Mouse (Mus musculus) hematopoietic stem cell, adult 5-6 weeks (primary cell): ENCODE results near the gene Slc22a17. TPM values are rescaled to one million over a fixed set of nuclear protein-coding genes. Genes with fewer than 3 reads are reported as not detected.

ENCODE experiments used
- ATAC-seq, 2 experiments: fragments of 125-278 bp in 1 of 2; replicated peaks in 1 of 2; 2 replicates each; pipeline ENCODE4 v1.8.0; 2016 to 2017; ENCODE audit warnings: inconsistent platforms in 2 of 2, mild to moderate bottlenecking in 2 of 2, moderate number of reproducible peaks in 2 of 2, low read depth in 1 of 2, moderate TSS enrichment in 1 of 2; ENCODE audit not compliant: low FRiP score in 2 of 2, poor library complexity in 2 of 2, severe bottlenecking in 2 of 2, insufficient read depth in 1 of 2, low TSS enrichment in 1 of 2
- total RNA-seq: library from RNA; stranded (forward); fragments of 172-1452, 232-1000 nt; gene quantifications from 2 replicates; pipeline ENCODE4 v1.2.3, GENCODE M21; 2017

The Slc22a17 gene
- total RNA-seq, 1 experiment from 2014 or later = 0.94 TPM

DNA sequence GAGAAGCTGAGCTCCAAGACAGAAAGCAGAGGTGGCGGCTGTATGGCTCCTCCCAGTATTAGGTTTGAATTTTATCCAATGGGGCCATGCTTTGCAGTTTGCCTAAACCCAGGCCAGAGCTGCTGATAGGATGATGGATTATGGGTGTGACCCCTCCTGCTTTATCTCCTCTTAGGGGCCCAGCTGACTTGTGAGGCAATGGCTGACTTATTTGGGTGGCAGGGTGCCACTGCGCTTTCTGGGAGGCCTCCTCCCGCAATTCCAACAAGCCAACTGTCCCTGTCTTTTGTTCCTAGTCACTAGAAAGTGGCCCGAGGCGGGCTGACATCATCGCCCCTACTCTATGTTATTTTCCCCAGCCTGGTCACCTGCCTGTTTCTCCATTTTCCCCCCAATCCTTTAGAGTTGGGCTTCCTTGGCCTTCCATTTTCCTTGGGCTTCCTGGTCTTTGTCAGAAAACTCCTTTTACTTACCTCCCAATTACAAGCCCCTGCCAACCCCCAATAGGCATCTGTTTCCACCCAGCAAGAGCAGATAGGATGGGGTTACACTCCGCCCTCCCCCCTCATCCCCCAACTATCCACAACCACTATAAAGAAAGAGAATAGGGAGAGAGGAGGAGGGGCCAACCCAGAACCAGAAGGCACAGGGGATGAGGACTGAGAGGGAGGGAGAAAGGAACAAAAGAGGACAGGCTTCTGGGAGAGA, 11.9 kb upstream of the Slc22a17 start:
- no peak for ATAC-seq

DNA sequence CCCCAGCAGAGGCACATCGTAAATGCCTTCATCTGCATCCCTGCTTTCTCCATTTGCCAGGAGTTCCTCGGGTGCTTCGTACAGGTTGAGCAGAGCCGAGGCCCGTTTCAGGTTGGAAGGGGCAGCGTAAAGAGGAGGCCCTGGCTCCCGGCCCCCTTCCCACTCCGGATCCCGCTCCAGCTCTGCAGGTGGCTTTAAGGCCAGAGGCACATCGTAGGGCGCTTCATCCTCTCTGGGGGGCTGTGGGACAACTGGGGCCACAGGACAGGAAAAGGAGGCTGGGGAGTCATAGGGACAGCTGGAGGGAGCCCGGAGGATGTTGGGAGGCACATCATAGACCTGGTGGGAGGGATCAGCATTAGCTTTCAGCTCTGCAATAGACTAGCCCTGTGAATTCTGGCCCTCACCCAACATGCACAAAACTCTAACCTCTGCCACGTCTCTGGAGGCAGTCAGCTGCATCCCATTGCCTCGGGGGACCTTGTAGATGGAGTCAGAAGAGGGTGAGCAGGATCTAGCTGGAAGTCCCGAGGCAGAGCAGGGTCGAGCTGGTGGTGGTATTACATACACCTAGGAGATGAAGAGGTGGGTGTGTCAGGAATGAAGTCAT, 7.2 kb upstream of the Slc22a17 start:
- ATAC-seq = no peak

DNA sequence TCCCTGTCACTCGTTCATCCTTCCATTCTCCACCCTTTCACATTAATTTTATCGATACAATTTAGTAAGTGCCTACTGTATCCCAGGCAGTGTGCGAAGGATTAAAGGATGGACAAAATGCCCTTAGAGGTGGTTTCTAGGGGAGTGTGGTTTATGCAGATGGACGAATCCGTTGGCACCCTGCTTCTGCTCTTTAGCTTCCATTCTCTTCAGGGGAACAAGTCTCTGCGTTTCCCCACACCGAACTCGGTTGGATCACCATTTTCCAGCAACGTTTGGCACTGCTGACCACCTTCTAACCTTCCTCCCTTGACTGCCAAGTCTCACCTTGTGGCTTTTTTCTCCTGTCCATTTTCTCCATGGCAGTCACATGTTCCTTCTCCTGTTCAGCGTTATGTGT, 411 bp upstream of the Slc22a17 start:
- ATAC-seq = no peak

DNA sequence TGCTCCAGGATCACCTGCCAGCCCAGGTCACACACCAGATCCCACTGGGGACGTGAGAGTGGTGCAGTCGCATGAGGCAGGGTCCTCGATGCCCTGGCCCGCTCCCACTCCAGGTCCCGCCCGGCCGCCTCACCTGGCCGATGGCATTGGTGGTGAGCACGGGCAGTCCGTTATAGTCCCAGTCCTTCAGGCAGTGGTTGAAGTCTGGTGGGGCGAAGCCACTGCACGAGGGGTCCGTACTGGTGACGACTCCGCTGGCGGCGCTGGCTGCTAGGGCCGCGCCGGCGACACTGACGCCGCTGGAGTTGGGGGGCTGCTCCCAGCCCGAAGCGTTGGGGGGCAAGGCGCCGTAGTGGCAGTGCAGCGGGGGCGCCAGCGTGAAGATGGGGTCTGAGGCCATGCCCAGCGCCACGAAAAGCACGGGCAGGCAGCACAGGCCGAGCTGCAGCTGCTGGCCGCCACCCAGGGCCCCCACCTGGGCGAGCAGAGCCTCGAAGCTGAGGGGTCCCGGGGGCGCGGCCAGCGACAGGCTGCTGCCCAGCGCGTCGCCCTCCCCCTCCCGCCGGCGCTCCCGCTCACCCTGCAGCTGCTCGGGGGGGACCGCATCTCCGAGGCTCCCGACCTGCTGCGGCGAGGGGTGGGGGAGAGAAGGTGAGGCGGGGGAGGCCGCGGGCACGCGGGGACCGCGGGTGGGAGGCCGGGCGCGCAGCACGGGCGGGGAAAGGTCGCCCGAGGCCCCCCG, 652 bp downstream of the Slc22a17 start:
- no peak for ATAC-seq

DNA sequence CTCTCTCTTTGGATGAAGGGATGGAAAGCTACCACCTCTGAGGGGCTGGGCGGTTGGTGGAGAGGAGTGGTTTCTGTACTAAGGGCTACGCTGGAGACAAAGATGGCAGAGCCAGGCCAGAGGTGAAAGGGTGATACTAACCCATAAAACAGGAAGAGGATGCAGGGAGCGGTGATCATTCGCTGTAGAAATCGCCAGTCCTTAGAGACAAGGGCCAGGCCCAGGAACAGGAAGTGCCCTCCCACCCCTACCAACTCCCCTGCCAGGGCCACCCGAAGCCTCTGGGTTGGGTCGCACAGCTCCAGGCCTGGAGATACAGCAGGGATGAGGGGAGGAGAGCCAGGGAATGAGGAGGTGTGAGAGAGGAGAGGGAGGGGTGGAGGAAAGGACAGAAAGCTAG, 4.2 kb downstream of the Slc22a17 start:
- no peak for ATAC-seq

DNA sequence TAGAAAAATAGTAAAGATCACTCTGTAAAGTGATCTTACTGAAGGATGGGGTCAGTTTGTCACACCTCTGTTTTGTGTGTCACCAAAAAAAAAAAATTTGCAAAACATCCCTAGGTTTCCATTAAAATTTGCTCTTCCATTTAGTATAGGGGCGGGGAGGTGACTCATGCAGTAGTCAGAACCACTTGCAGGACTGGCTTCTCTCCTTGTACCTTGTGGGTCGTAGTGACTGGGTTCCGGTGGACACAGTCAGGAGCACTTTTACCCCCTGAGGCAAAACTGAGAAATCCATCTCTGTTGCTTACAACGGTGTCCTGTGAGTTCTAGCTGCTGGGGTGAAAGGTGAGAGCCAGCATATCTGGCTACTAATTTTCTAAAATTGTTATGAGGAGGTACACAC, 9.3 kb downstream of the Slc22a17 start:
- ATAC-seq = no peak

DNA sequence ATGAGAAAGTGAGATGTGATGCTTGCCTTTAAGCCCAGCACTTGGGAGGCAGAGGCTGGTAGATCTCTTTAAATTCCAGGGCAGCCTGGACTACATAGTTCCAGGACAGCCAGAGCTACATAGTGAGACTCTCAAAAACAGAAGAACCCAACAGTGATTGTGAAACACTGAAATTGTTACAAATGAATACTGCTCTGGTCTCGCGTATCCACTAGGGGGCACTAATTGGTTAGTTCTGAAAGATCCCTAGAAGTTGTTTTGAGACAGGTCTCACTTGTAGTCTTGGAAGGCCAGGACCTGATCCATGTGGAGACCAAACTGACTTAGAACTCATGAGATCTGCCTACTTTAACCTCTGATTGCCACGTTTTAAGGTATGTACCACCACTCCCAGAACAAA, 12.5 kb downstream of the Slc22a17 start:
- ATAC-seq = peak; percentile 70 to 77

DNA sequence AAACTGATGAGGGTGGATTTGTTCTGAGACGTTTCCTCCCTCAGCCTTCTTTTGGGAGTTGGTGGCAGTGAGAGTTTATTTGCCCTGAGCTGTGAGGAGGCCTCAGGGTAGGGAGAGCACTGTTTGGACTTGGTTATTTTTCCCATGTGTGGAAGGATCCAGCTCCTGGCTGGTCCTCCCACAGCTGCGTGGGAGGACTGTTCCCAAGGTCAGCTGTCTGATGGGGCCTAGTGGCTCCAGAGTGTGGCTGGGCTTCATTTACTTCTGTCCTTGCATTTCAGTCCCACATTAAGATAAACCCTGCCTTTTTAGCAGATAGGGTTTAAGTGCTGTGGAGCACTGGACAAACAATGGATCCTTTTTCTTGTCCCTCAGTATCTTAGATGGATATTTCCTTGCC, 15.5 kb downstream of the Slc22a17 start:
- ATAC-seq = no peak

DNA sequence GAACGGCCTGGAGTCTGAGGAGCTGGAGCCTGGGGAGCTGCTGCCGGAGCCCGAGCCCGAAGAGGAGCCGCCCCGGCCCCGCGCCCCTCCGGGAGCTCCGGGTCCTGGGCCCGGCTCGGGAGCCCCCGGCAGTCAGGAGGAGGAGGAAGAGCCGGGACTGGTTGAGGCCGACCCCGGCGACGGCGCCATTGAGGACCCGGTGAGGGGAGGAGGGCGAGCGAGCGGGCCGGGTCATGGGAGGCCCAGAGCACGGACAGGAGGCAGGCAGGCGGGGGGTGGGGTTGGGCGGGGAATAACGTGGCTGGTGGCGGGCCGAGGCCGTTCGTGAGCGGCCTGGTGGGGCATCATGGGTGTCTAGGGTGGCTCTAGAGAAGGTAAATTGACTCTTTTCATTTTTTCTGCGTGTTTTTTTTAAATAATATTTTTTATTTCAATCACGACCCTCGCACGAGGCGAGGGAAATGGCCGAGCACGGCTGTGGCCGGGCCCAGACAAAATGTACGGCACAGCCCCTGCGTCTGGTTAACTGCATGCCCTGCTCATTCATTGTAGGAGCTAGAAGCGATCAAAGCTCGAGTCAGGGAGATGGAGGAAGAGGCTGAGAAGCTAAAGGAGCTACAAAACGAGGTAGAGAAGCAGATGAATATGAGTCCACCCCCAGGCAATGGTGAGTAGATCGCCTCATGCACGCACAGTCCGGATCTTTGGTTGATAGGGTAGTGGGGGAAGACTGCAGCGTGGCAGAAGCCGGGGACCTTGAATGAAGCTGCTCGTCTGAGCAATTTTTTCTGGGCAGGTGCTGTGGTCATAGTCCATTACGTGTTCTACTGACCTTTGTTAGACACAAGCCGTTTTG, 18.4 kb downstream of the Slc22a17 start:
- peak in 1 of 2 experiments; percentile 11; a peak in 1 of 4 replicates for ATAC-seq

DNA sequence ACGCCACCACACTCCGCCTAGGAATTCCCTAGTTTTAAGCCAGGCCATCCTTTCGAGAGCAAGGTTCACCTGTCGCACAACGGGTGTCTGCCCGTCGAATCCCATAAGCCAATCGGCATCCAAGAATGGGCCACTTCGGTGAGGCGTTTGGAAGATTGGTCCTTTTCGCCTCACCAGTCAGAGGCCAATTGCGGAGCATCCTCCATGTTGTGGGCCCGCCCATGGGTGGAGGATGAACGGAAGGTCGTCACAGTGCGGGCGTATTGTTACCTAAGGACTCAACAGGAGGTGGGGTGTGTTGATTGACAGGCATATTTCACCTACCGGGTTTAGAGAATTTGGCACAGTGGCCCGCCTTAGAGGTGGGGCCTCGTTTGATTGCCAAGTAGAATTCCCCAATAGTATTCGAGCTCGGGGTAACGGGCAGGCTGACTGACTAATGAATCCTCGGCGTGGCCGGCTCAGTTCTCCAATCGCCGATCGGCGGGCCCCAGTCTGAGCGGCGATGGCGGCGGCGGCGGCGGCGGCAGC, 19.2 kb downstream of the Slc22a17 start:
- ATAC-seq = peak; percentile 98 to 99

DNA sequence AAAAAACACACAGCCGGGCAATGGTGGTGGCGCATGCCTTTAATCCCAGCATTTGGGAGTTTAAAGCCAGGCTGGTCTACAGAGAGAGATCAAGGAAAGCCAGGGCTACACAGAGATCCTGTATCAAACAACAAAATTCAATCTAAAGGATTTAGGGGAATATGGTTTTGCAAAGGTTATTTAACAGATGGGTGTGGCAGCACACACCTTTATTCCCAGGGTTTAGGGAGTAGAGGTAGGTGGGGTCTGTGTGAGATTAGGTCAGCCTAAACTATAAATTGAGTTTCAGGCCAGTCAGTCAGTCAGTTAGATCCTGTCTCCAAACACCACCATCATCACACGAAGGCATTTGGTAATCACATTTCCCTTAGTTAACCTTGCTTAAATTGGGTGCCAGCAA, 20.7 kb downstream of the Slc22a17 start, which contains the start of gene Pabpn1:
Pabpn1 (plus strand) TSS at position 301 of the 400 bp plus-strand sequence.
- ATAC-seq = no peak

DNA sequence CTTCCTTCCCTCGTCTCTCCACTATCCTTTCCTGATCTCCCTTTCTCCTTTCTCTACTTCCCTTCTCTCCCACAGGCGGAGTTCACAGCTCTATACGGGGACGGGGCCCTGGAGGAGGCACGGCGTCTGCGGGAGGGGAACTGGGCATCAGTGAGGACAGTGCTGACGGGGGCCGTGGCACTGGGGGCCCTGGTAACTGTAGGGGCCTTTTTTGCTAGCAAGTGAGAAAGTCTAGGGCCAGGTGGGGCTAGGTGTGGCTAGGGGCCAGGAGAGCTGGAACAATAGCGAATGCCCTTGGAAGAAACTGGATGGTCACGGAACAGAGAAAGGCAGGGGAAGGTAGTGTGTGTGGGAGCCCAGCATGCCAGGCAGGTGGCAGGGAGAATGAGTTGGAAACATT, 27.6 kb downstream of the Slc22a17 start:
- ATAC-seq = no peak

DNA sequence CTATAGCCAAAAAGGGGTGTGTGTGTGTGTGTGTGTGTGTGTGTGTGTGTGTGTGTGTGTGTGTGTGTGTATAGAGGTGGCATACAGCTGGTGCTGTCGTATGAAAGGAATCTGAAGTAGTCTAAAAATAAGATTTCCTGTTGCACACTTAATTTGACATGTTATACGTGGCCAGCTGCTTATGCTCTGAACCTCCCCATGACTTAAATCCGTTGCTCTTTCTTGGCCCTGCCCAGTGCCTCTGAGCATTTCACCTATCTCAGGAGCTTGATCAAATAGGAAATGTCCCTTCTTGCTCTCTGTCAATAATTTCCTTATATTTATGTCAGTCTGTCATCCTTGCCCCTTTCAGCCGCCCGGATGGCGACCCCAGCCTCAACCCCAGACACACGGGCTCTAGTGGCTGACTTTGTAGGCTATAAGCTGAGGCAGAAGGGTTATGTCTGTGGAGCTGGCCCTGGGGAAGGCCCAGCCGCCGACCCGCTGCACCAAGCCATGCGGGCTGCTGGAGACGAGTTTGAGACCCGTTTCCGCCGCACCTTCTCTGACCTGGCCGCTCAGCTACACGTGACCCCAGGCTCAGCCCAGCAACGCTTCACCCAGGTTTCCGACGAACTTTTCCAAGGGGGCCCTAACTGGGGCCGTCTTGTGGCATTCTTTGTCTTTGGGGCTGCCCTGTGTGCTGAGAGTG, 28.8 kb downstream of the Slc22a17 start:
- 0 out of 4 replicates have a peak, but pooled peaks of 1 of the 2 experiments have one; percentile 14 for ATAC-seq

DNA sequence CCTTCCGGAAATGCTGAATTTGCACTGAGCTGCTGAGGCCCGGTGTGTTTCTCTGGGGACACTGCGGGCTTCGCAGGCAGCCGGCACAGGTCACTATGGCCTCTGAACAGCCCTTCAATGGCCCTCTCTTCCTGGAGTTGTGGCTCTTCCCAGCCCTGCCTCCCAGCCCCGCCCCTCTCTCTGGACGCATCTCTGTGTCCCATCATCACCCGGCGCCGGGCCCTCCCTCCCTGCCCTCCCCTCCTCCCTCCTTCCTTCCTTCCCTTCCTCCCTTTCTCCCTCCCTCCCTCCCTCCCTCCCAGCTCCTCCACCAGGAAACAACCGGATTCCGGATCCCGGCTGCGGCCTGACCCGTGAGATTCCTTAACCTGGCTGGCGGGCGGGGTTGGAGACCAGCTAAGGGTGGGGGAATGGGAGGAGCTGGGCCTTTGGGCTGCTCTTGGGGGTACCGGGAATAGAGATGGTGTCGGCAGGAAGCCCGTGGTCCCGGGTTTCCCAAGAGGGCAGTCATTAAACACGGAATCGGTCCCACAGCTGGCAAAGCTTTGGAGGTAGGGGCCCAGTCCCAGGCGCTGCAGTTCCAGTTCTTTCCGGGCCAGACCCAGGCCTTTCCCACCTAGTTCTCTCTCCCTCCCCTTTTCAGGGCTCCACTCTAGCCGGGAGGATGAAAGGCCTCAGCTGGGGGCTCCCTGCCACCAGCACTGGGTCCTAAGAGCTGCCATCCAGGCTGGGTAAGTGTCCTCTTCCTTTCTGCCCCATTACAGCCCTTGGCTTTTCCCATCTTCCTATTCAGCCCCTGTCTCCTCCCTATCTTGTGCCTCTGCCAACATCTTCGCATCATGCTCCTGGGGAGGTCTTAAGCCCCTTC, 29.5 kb downstream of the Slc22a17 start, which contains the start of the genes Bcl2l2 and Gm20521:
Bcl2l2 (plus strand) TSS at position 224 of the 868 bp plus-strand sequence.
Gm20521 (plus strand) TSS at position 288 of the 868 bp plus-strand sequence.
- ATAC-seq = peak; percentile 82 to 83

DNA sequence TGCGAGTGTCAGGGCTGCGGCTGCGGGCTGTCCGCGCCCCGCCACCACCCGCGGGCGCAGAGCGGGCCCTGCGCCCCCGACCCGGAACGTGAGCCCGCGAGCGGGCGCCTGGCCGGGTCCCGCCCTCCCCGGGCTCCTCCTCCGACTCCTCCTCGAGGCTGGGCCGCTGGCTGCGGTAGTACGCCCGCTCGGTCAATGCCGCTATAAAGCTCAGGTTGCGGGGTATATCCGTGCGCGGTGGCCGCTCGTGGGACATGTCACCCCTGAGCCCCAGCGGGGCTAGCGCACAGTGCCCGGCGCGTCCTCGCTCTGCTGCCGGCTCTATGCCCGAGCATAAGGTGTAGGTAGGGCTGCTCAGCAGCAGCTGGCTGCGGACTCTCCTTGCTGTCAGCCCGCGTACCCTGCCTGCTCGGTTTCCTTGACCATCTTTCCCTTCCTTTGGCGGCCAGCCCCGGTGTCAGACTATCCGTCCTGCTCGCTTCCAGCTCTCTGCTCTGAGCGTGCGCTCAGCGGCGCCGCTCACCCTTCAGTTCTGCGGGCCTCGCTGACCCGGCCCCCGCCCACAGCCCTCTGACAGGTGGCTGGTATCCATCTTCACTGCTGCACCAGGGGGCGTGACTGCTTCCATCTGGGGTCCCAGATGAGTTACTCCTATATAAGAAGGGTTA, 35.8 kb downstream of the Slc22a17 start, which contains the start of gene Ppp1r3e:
Ppp1r3e (minus strand) TSS at position 503 of the 668 bp plus-strand sequence.
- ATAC-seq = peak; percentile 52 to 75
